Mouse (Mus musculus) heart, embryonic 14.5 days (tissue): ENCODE measurements around the gene Chst4. TPM values are rescaled to one million over a fixed set of nuclear protein-coding genes. Genes with fewer than 3 reads are reported as not detected.

Experiments
- polyA plus RNA-seq: library from polyadenylated mRNA; unstranded; fragments of >200 nt; fragmentation: Nextera tagmentation; extraction: Ambion mirVana; gene quantifications from 2 replicates; pipeline ENCODE4 v1.2.1, GENCODE M21; 2014

The Chst4 gene
- polyA plus RNA-seq, 1 experiment from 2014 or later, result 1.3 TPM

Other genes starting within 250 kb of the Chst4 start
- 1.9 and 2.0 TPM in 2 replicates for gene Phlpp2, start 171.2 kb downstream of the Chst4 start, polyA plus RNA-seq
- gene Marveld3, start 77.5 kb downstream of the Chst4 start, polyA plus RNA-seq, result 0.12 and 0.51 TPM in 2 replicates
- 0.11 TPM in 1 of 2 replicates, not detected in the other for gene Tat, start 49.3 kb downstream of the Chst4 start, polyA plus RNA-seq
- gene Zfp612, start 40.0 kb upstream of the Chst4 start, polyA plus RNA-seq, result 5.9 and 6.4 TPM in 2 replicates
- not detected in 2 replicates for gene Gm21964, start 61.5 kb upstream of the Chst4 start, polyA plus RNA-seq
- gene Gm17720, start 63.0 kb upstream of the Chst4 start, polyA plus RNA-seq, result not detected in 2 replicates
- 0.42 and 0.65 TPM in 2 replicates for gene Calb2, start 128.5 kb upstream of the Chst4 start, polyA plus RNA-seq
- gene Cmtr2, start 175.9 kb upstream of the Chst4 start, polyA plus RNA-seq, result 4.3 and 5.7 TPM in 2 replicates
- 0.07 and 0.08 TPM in 2 replicates for gene Hydin, start 227.2 kb upstream of the Chst4 start, polyA plus RNA-seq